Mouse (Mus musculus): ENCODE data around the gene Cdk5r1. TPM values are rescaled to one million over a fixed set of nuclear protein-coding genes. Genes with fewer than 3 reads are reported as not detected.

Cdk5r1 gene
- total and polyA plus RNA-seq, 3 experiments: 0.65 to 1.5 TPM; not detected in 1

- Histone ChIP-seq H3K4me1 (ENCODE audit: insufficient read depth, low read depth, low read length) (no peaks in the 10 kb centered on the region; the same call in none of the 2 replicates), H3K4me3 (ENCODE audit: low read depth, low read length) (no peak overlapping the region), H3K36me3 (replicated peaks) (no peaks in the 10 kb centered on the region), H3K27me3 (ENCODE audit: insufficient read depth, low read length) (peaks cover 47% of the 10 kb centered on the region), H3K9me3 (replicated peaks) (no peaks in the 10 kb centered on the region)
- no peak for TF ChIP-seq GATA2 (IDR thresholded peaks at IDR 0.05; ENCODE audit: borderline replicate concordance, low read depth, low read length)
- no peak for TF ChIP-seq TAL1 (conservative IDR thresholded peaks at IDR 0.05; ENCODE audit: low read depth, low read length)
- no peak for TF ChIP-seq GATA1 (IDR thresholded peaks at IDR 0.05; ENCODE audit: borderline replicate concordance, low read length)
- TF ChIP-seq CTCF (IDR thresholded peaks at IDR 0.05; ENCODE audit: low read depth, low read length): no peak
- no peak for TF ChIP-seq POLR2AphosphoS5 (IDR thresholded peaks at IDR 0.05; ENCODE audit: insufficient replicate concordance, low read depth, low read length)
- no peak for ATAC-seq (ENCODE audit: extremely low read depth, insufficient number of reproducible peaks, low FRiP score, poor library complexity, severe bottlenecking)
- DNase-seq (ENCODE audit: low spot score): no peak
Observed at GRCm38 (mm10) chr11:80489882-80490196, 13.0 kb downstream of the Cdk5r1 start.

DNA sequence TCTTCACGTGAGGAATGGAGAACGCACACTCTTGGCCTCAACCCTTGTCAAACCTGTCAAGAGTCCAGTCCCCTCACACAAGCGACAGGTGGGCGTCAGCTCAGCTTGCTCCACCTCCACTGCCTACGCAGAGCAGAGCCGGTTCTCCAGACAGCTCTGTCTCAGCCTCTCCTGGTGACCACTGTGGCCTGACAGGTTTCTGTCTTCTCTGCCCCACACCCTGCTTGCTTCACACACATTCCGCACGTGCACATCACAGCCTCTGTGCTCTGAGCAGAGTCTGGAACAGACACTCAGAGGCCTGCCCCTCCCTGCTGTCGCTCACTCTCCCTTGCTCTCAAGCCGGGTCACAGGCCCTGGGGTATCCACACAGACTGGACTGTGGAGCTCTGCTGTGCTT, 14.0 kb downstream of the Cdk5r1 start:
- H3K4me1 ChIP-seq (ENCODE audit: insufficient read depth, low read depth, low read length): no peaks in the 10 kb centered on the region; the same call in none of the 2 replicates
- H3K9me3 ChIP-seq (replicated peaks): no peaks in the 10 kb centered on the region
- no peak for TF ChIP-seq CTCF (IDR thresholded peaks at IDR 0.05; ENCODE audit: low read depth, low read length)
- no peak for TF ChIP-seq TAL1 (conservative IDR thresholded peaks at IDR 0.05; ENCODE audit: low read depth, low read length)
- TF ChIP-seq GATA2 (IDR thresholded peaks at IDR 0.05; ENCODE audit: borderline replicate concordance, low read depth, low read length): no peak
- TF ChIP-seq GATA1 (IDR thresholded peaks at IDR 0.05; ENCODE audit: borderline replicate concordance, low read length): no peak
- TF ChIP-seq POLR2AphosphoS5 (IDR thresholded peaks at IDR 0.05; ENCODE audit: insufficient replicate concordance, low read depth, low read length): no peak
- no peaks in the 10 kb centered on the region for H3K36me3 ChIP-seq (replicated peaks)
- peaks cover 43% of the 10 kb centered on the region for H3K27me3 ChIP-seq (ENCODE audit: insufficient read depth, low read length)
- H3K4me3 ChIP-seq (ENCODE audit: low read depth, low read length): no peak overlapping the region
- no peak for DNase-seq (ENCODE audit: low spot score)
- ATAC-seq (ENCODE audit: extremely low read depth, insufficient number of reproducible peaks, low FRiP score, poor library complexity, severe bottlenecking): no peak

- no peak for DNase-seq (ENCODE audit: low spot score)
Observed at GRCm38 (mm10) chr11:80493186-80493585, 16.4 kb downstream of the Cdk5r1 start.

GRCm38 (mm10) chr11:80494852-80495251, 18.0 kb downstream of the Cdk5r1 start:
- no peak overlapping the region for H3K4me3 ChIP-seq (ENCODE audit: low read depth, low read length)
- H3K27me3 ChIP-seq (ENCODE audit: insufficient read depth, low read length): peaks cover 22% of the 10 kb centered on the region; the same call in 1 of the 2 replicates
- no peaks in the 10 kb centered on the region for H3K4me1 ChIP-seq (ENCODE audit: insufficient read depth, low read depth, low read length)
- ATAC-seq (ENCODE audit: extremely low read depth, insufficient number of reproducible peaks, low FRiP score, poor library complexity, severe bottlenecking) (no peak), DNase-seq (ENCODE audit: low spot score) (no peak)
- no peaks in the 10 kb centered on the region for H3K36me3 ChIP-seq (replicated peaks)
- TF ChIP-seq POLR2AphosphoS5 (IDR thresholded peaks at IDR 0.05; ENCODE audit: insufficient replicate concordance, low read depth, low read length) (no peak), GATA2 (IDR thresholded peaks at IDR 0.05; ENCODE audit: borderline replicate concordance, low read depth, low read length) (no peak), CTCF (IDR thresholded peaks at IDR 0.05; ENCODE audit: low read depth, low read length) (no peak), TAL1 (conservative IDR thresholded peaks at IDR 0.05; ENCODE audit: low read depth, low read length) (no peak), GATA1 (IDR thresholded peaks at IDR 0.05; ENCODE audit: borderline replicate concordance, low read length) (no peak)
- H3K9me3 ChIP-seq (replicated peaks): no peaks in the 10 kb centered on the region

More at GRCm38 (mm10) chr11:80493186-80493585, 16.4 kb downstream of the Cdk5r1 start:
- Histone ChIP-seq H3K27me3 (ENCODE audit: insufficient read depth, low read length) (peaks cover 30% of the 10 kb centered on the region; the same call in 1 of the 2 replicates), H3K4me3 (ENCODE audit: low read depth, low read length) (no peak overlapping the region), H3K4me1 (ENCODE audit: insufficient read depth, low read depth, low read length) (no peaks in the 10 kb centered on the region; the same call in 1 of the 2 replicates), H3K36me3 (replicated peaks) (no peaks in the 10 kb centered on the region), H3K9me3 (replicated peaks) (no peaks in the 10 kb centered on the region)
- ATAC-seq (ENCODE audit: extremely low read depth, insufficient number of reproducible peaks, low FRiP score, poor library complexity, severe bottlenecking): no peak
- TF ChIP-seq GATA1 (IDR thresholded peaks at IDR 0.05; ENCODE audit: borderline replicate concordance, low read length): no peak
- no peak for TF ChIP-seq CTCF (IDR thresholded peaks at IDR 0.05; ENCODE audit: low read depth, low read length)
- TF ChIP-seq POLR2AphosphoS5 (IDR thresholded peaks at IDR 0.05; ENCODE audit: insufficient replicate concordance, low read depth, low read length): no peak
- TF ChIP-seq TAL1 (conservative IDR thresholded peaks at IDR 0.05; ENCODE audit: low read depth, low read length): no peak
- TF ChIP-seq GATA2 (IDR thresholded peaks at IDR 0.05; ENCODE audit: borderline replicate concordance, low read depth, low read length): no peak

- peaks cover 16% of the 10 kb centered on the region; the same call in 1 of the 2 replicates for H3K27me3 ChIP-seq (ENCODE audit: insufficient read depth, low read length)
- H3K4me1 ChIP-seq (ENCODE audit: insufficient read depth, low read depth, low read length): no peaks in the 10 kb centered on the region
- no peak for ATAC-seq (ENCODE audit: extremely low read depth, insufficient number of reproducible peaks, low FRiP score, poor library complexity, severe bottlenecking)
- no peaks in the 10 kb centered on the region for H3K36me3 ChIP-seq (replicated peaks)
- DNase-seq (ENCODE audit: low spot score): no peak
- no peak for TF ChIP-seq POLR2AphosphoS5 (IDR thresholded peaks at IDR 0.05; ENCODE audit: insufficient replicate concordance, low read depth, low read length)
- TF ChIP-seq TAL1 (conservative IDR thresholded peaks at IDR 0.05; ENCODE audit: low read depth, low read length): no peak
- TF ChIP-seq GATA1 (IDR thresholded peaks at IDR 0.05; ENCODE audit: borderline replicate concordance, low read length): no peak
- no peak for TF ChIP-seq CTCF (IDR thresholded peaks at IDR 0.05; ENCODE audit: low read depth, low read length)
- no peak for TF ChIP-seq GATA2 (IDR thresholded peaks at IDR 0.05; ENCODE audit: borderline replicate concordance, low read depth, low read length)
- no peak overlapping the region for H3K4me3 ChIP-seq (ENCODE audit: low read depth, low read length)
- H3K9me3 ChIP-seq (replicated peaks): no peaks in the 10 kb centered on the region
Observed at GRCm38 (mm10) chr11:80495972-80496371, 19.1 kb downstream of the Cdk5r1 start.

GRCm38 (mm10) chr11:80496640-80497039, 19.8 kb downstream of the Cdk5r1 start:
- TF ChIP-seq TAL1 (conservative IDR thresholded peaks at IDR 0.05; ENCODE audit: low read depth, low read length) (no peak), GATA2 (IDR thresholded peaks at IDR 0.05; ENCODE audit: borderline replicate concordance, low read depth, low read length) (no peak), POLR2AphosphoS5 (IDR thresholded peaks at IDR 0.05; ENCODE audit: insufficient replicate concordance, low read depth, low read length) (no peak), GATA1 (IDR thresholded peaks at IDR 0.05; ENCODE audit: borderline replicate concordance, low read length) (no peak), CTCF (IDR thresholded peaks at IDR 0.05; ENCODE audit: low read depth, low read length) (no peak)
- H3K4me1 ChIP-seq (ENCODE audit: insufficient read depth, low read depth, low read length): no peaks in the 10 kb centered on the region

More at GRCm38 (mm10) chr11:80496640-80497039, 19.8 kb downstream of the Cdk5r1 start:
- ATAC-seq (ENCODE audit: extremely low read depth, insufficient number of reproducible peaks, low FRiP score, poor library complexity, severe bottlenecking) (no peak), DNase-seq (ENCODE audit: low spot score) (no peak)
- H3K9me3 ChIP-seq (replicated peaks): no peaks in the 10 kb centered on the region
- no peak overlapping the region for H3K4me3 ChIP-seq (ENCODE audit: low read depth, low read length)
- 0 out of 2 replicates have a peak, but pooled peaks cover 12% of the 10 kb centered on the region for H3K27me3 ChIP-seq (ENCODE audit: insufficient read depth, low read length)
- H3K36me3 ChIP-seq (replicated peaks): no peaks in the 10 kb centered on the region

Data from G1E (cell line).